Mouse (Mus musculus) spleen, postnatal 14 days (tissue): ENCODE results near the gene Ddx39b.
"Not testable (repeated sequence)": the region's sequence is repeated elsewhere in the genome, so short reads cannot be mapped to it uniquely, and the experiment has no call there.

Experiments
- DNase-seq, 2 experiments: peaks; one replicate each; pipeline ENCODE4 v3.0.0; 2021 to 2022; ENCODE audit warnings: low spot score in 2 of 2

The Ddx39b gene

DNA sequence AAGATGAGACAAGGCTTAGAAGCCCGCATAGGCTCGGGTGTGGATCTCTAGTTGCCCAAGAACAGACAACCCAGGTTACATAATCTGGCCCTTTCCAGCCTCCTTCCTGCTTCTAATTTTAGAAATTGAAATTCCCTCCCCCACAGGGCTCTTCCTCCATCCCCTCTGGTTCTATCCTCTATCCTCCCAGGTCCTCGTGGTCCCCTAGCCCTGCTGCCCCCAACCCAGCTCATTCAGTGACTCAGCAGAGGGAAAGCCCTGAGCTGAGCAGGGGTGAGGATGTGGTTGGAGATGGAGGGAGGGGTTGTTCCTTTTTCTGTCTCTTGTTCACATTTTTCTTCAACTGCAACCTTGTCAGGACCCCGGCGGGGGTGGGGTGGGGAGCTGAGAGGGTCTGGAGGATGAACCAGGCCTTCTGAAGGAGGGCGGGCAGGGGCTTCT is 21.9 kb upstream of the Ddx39b start:
- DNase-seq, result no peak

GRCm38 (mm10) chr17:35220156-35220952 is 21.2 kb upstream of the Ddx39b start, which contains the start of gene Gm16181:
TSS of gene Gm16181 (plus strand) at chr17:35220834.
- no peak for DNase-seq

DNA sequence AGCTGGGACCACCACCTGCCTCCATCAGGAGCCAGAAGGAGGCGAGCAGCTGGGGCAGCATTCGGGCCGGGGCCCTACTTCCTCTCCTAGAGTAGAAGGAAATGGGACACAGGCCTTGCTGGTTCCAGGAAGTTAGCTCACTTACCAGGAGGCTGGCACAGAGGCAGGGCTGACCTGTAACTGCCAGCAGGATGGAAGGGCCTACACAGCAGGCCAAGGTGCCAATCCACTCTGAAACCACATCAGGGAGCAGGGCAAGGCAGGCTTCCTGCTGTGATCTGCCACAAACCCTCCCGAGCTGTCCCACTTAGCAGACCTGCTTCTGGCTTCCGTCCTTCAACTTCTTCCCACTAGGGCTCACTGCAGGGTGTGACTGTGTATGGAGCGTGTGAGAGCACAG is 19.2 kb upstream of the Ddx39b start:
- DNase-seq, result no peak

DNA sequence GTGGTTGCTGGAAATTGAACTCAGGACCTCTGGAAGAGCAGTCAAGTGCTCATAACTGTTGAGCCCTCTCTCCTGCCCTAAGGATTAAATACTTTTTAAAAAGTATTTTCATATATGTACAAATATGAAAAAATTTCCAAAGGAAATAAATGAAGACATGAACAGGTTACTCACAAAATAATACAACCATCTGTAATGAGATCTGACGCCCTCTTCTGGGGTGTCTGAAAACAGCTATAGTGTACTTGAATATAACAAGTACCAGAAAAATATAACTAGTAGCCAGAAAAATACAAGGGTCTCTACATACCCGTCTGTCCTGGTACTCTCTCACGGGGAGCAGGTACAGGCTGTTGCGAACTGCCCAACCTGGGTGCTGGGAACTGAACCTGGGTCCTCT is 16.9 kb upstream of the Ddx39b start:
- no peak for DNase-seq

DNA sequence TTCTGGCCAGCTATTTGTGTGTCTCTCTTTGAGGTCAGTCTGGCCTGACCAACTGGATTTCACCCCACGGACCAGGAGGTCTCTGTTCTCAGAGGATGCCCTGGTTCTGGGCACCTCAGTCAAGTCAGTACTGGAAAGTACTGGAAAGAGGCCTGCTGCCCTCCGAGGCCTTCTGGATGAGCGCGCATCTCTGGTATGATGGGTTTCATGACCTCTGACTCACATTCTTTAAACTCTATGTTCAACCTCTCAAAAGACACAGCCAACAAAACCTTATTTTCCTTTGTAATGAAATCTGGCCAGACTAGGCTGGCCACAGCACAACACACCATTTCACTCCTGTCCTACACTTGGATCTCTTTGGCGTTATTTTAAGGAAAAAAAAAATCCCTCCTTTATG is 16.1 kb upstream of the Ddx39b start:
- DNase-seq, result no peak

DNA sequence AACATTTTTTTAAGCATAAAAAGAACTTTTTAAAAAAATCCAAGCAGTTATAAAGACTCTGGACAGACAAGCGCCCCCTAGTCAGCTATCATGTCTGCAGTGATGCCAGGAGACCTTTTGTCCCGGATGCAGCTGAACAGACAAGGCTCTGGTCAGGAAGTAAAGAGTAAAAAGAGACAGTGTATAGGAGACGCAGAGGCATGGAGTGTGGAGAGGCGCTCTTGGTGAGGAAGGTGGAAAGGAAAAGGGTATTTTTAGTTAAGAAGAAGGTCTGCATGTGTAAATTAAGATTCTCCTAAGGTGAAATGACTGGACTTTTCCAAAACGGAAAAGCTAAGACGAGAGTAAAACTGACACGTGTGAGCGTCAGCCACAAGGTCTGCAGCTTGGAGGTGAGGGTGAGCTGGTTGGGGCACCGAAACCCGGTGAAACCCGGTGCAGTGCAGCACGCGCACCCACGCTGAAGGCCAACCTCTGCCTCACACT is 14.9 kb upstream of the Ddx39b start:
- no peak for DNase-seq

GRCm38 (mm10) chr17:35231022-35231421 is 10.5 kb upstream of the Ddx39b start:
- no peak for DNase-seq

DNA sequence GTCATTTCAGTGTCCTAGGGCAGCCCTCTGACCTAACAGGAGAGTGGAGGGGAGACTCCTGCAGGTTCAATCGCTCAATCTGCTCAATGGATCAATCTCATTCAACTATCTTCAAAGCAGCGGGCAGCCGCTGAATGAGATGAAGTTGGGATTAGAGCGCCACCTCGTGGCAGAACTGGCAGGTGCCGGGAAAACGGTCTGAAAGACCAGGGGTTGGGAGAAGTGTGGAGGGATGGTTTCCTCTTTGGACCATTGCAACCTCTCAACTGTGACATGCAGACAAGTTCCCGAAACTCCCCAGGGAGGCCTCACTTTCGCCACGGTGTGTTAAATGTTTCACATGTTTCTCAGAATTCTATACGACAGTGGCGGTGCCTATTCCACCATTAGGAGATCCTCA is 9.5 kb upstream of the Ddx39b start:
- peak; percentile 77 to 86 for DNase-seq

DNA sequence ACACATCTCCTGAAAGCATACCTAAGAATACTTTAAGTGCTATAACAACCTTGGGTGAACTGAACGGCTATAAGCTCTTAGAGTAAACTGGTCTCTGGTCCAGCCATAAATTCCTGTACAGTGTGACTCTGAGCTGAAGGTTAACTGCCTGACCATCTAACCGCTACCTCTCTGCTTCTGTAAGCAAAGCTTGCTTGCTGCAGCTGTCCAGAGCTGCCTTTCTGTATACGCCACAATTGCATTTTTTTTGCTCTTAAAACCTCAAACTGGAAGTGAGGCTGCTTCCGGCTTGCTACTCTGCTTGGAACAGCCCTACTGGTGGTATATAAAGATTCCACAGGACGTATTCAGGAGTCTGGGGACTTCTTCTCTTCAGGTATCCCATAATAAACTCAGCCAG is 8.9 kb upstream of the Ddx39b start:
- no peak for DNase-seq

- no peak for DNase-seq
Observed at GRCm38 (mm10) chr17:35233114-35233980, 8.2 kb upstream of the Ddx39b start, which contains the start of gene Atp6v1g2. TSS of gene Atp6v1g2 (plus strand) at chr17:35233660.

DNA sequence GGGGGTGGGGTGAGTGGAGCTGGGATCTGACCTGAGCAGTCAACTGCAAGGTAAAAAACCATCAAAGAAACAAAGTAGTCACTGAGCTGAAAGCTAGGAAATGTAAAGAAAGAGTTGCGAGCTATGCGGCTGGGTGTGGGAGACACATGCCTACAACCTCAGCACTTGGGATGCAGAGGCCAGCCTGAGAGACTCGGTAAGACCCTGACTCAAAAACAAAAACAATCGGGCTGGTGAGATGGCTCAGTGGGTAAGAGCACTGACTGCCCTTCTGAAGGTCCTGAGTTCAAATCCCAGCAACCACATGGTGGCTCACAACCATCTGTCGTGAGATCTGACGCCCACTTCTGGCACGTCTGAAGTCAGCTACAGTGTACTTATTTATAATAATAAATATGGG is 7.5 kb upstream of the Ddx39b start:
- DNase-seq, result not testable (repeated sequence)

DNA sequence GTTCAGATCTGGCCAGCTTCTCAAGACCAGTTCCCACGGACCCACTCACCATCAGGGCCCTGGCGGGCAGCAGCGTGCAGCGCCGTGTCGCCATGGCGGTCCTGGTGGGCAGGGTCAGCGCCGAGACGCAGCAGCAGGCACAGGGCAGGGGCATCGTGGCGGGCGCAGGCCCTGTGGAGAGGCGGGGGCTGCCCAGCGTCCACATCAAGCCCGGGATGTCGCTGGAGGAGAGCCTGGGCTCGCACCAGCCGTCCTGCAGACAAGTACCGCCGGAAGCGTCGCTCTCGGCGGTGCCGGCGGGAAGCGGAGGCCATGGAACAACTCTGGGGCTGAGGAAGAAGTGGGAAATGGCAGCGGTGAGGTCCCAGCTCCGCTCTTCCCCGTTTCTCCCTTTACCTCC is 6.6 kb upstream of the Ddx39b start:
- no peak for DNase-seq

- peak; percentile 71 to 80 for DNase-seq
Observed at GRCm38 (mm10) chr17:35235614-35236389, 5.7 kb upstream of the Ddx39b start, which contains the start of gene Nfkbil1. TSS of gene Nfkbil1 (minus strand) at chr17:35235792.

- DNase-seq, result peak; percentile 99
Observed at GRCm38 (mm10) chr17:35236390-35236746, 5.2 kb upstream of the Ddx39b start.

DNA sequence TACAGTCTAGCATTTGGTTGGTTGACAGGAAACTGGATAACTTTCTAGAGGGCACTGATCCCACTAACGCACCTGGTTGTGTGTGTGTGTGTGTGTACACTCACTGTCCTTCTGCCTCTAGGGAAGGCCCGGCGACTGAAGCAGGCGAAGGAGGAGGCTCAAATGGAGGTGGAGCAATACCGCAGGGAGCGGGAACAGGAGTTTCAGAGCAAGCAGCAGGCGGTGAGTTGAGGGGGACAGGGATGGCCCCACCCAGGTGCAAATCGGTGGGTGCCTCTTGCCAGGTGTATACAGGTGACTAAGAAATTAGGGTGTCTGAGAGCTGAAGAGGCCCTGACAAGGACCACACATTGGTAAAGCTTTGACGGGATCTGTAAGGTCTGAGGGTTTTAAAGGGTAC is 4.5 kb upstream of the Ddx39b start:
- DNase-seq, result no peak

GRCm38 (mm10) chr17:35237504-35237903 is 4.0 kb upstream of the Ddx39b start:
- DNase-seq, result no peak

- no peak for DNase-seq
Observed at GRCm38 (mm10) chr17:35239700-35240099, 1.8 kb upstream of the Ddx39b start.

DNA sequence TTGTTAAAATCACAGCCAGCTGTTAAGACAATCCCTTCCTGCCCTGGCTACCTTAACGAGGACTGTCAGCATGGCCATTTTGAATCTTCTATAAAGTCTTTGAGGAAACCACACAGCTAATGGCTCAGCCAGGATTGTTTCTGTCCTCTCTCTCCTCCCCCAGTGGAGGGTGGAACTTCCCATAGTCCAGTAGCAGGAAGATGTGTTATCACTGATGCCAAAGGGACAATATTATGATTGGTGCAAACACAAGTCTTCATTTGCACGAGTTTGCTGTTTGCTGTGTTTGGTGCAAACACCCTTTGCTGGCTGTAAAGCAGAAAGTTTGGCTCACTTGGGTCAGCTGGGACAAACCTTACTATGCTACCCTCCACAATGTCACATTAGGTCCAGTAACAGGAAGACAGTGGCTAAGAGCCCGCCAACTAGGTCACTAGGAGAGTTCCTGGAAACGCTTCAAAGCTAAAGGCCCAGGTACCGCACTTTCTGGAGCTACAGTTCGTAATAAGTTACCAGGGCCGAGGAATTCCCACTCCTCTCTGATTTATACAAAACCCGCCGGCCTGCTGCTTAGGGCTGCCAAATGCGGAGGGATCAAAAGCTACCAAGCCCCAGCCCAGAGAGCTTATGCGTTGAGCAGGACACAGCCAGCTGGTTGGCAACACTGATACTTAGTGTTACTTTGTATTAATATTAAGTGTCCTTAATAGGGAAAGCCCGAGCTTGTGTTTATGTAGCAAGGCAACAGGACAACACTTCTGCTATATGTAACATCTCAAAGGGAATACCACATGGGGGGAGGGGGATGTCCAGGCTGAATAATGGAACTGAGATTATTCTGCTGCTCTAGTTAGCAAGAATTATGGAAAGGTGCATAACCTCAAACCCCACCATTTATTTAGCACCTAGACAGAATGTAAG is 902 bp upstream of the Ddx39b start:
- no peak for DNase-seq

GRCm38 (mm10) chr17:35242015-35242941 is 732 bp downstream of the Ddx39b start:
- peak; percentile 46 to 54 for DNase-seq

DNA sequence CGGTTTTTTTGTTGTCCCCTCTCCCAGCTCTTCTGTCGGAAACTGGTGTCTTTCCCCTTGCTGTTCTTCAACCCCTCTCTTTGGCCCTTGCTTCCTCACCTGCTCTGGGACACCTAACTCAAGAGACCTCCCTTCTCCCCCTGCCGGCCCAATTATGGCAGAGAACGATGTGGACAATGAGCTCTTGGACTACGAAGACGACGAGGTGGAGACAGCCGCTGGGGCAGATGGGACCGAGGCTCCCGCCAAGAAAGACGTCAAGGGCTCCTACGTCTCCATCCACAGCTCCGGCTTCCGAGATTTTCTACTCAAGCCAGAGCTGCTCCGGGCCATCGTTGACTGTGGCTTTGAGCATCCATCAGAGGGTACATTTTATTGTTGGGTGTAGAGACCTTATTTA is 1.5 kb downstream of the Ddx39b start:
- no peak for DNase-seq
